Mouse (Mus musculus) ES-Bruce4 (cell line): ENCODE results near the gene Mak. TPM values are rescaled to one million over a fixed set of nuclear protein-coding genes. Genes with fewer than 3 reads are reported as not detected.
A peak's percentile ranks its signal among the peaks of the same experiment; 100 is the strongest.

Experiments
- H3K27ac ChIP-seq: 2 replicates; pipeline ENCODE4 v1.5.1; 2012; ENCODE audit warnings: low read length, inconsistent platforms; ENCODE audit not compliant: insufficient read depth
- H3K27me3 ChIP-seq: 2 replicates; pipeline ENCODE4 v1.6.1; 2012; ENCODE audit warnings: mild to moderate bottlenecking, low read length, inconsistent platforms; ENCODE audit not compliant: control insufficient read depth, poor library complexity, insufficient read depth, severe bottlenecking
- H3K36me3 ChIP-seq: 2 replicates; pipeline ENCODE4 v1.6.1; 2012; ENCODE audit warnings: inconsistent platforms, mild to moderate bottlenecking, low read length, moderate library complexity; ENCODE audit not compliant: control insufficient read depth, poor library complexity, insufficient read depth, severe bottlenecking
- H3K4me1 ChIP-seq: one replicate; pipeline ENCODE4 v1.8.1; 2011; ENCODE audit warnings: low read length; ENCODE audit not compliant: control insufficient read depth, insufficient read depth
- H3K4me3 ChIP-seq: 2 replicates; pipeline ENCODE4 v1.5.1; 2011; ENCODE audit warnings: low read depth, mild to moderate bottlenecking, low read length
- H3K9ac ChIP-seq: 2 replicates; pipeline ENCODE4 v1.6.1; 2012; ENCODE audit warnings: low read depth, mild to moderate bottlenecking, inconsistent platforms; ENCODE audit not compliant: poor library complexity, severe bottlenecking
- H3K9me3 ChIP-seq: replicated peaks from 2 replicates; pipeline ENCODE4 v1.6.1; 2012; ENCODE audit warnings: mild to moderate bottlenecking, low read length, inconsistent platforms; ENCODE audit not compliant: control insufficient read depth, poor library complexity, insufficient read depth, severe bottlenecking
- CTCF ChIP-seq: IDR thresholded peaks from one replicate; pipeline ENCODE4 v1.8.1; 2011; ENCODE audit warnings: low read depth, low read length
- EP300 ChIP-seq: IDR thresholded peaks from 2 replicates; pipeline ENCODE4 v1.6.1; 2011; ENCODE audit warnings: low read depth, low read length; ENCODE audit not compliant: insufficient read depth
- POLR2A ChIP-seq: IDR thresholded peaks from one replicate; pipeline ENCODE4 v1.8.1; 2011; ENCODE audit warnings: low read length; ENCODE audit not compliant: insufficient read depth
- polyA plus RNA-seq: library from polyadenylated mRNA; stranded (reverse); fragments of >200 nt; gene quantifications from 2 replicates; pipeline ENCODE4 v1.2.4, GENCODE M21; 2011; ENCODE audit warnings: low read depth; ENCODE audit not compliant: missing spikeins, insufficient read depth, insufficient read length

Mak gene
- polyA plus RNA-seq, 1 experiment, result 3.5 TPM

- Histone ChIP-seq H3K4me1 (no peaks in the 10 kb centered on the region), H3K27me3 (no peaks in the 10 kb centered on the region), H3K27ac (no peak overlapping the region), H3K36me3 (no peaks in the 10 kb centered on the region), H3K9ac (no peak overlapping the region), H3K9me3 (no peaks in the 10 kb centered on the region), H3K4me3 (no peak overlapping the region)
- TF ChIP-seq CTCF, result no peak
- TF ChIP-seq POLR2A, result no peak
- TF ChIP-seq EP300, result no peak
Observed at GRCm38 (mm10) chr13:41094160-41094559, 14.7 kb upstream of the Mak start.

DNA sequence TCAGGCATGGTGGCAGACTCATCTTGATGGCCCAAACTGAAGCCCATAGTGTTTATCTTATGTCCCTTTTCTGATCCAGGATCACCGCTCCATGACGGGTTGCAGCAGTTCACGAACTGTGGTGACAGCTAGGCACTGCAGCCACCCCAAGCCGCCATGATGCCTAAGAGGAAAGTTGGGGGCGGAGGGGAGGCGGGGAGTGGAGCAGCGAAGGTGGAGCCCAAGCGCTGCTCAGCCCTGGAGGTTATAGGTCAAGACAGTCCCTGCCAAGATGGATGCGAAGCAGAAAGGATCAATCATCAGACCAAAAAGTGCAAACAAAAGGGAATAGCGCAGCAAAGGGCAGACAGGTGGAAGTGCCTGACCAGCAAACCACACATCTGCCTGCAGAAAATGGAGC is 11.8 kb upstream of the Mak start:
- Histone ChIP-seq H3K4me3 (peak overlapping the region; percentile 24), H3K27me3 (no peaks in the 10 kb centered on the region), H3K36me3 (no peaks in the 10 kb centered on the region), H3K27ac (no peak overlapping the region), H3K4me1 (no peaks in the 10 kb centered on the region), H3K9ac (no peak overlapping the region), H3K9me3 (no peaks in the 10 kb centered on the region)
- no peak for TF ChIP-seq POLR2A
- no peak for TF ChIP-seq EP300
- TF ChIP-seq CTCF, result no peak

- Histone ChIP-seq H3K9ac (no peak overlapping the region), H3K4me1 (no peaks in the 10 kb centered on the region), H3K4me3 (no peak overlapping the region), H3K27me3 (no peaks in the 10 kb centered on the region), H3K27ac (no peak overlapping the region), H3K9me3 (no peaks in the 10 kb centered on the region), H3K36me3 (no peaks in the 10 kb centered on the region)
- no peak for TF ChIP-seq POLR2A
- no peak for TF ChIP-seq CTCF
- no peak for TF ChIP-seq EP300
Observed at GRCm38 (mm10) chr13:41088746-41089145, 9.2 kb upstream of the Mak start.

GRCm38 (mm10) chr13:41085140-41085539 is 5.6 kb upstream of the Mak start:
- no peak overlapping the region for H3K27ac ChIP-seq
- H3K4me3 ChIP-seq, result no peak overlapping the region
- no peaks in the 10 kb centered on the region for H3K9me3 ChIP-seq
- no peaks in the 10 kb centered on the region for H3K36me3 ChIP-seq
- H3K4me1 ChIP-seq, result no peaks in the 10 kb centered on the region
- no peak for TF ChIP-seq CTCF
- TF ChIP-seq EP300, result no peak
- TF ChIP-seq POLR2A, result no peak
- no peak overlapping the region for H3K9ac ChIP-seq
- no peaks in the 10 kb centered on the region for H3K27me3 ChIP-seq

DNA sequence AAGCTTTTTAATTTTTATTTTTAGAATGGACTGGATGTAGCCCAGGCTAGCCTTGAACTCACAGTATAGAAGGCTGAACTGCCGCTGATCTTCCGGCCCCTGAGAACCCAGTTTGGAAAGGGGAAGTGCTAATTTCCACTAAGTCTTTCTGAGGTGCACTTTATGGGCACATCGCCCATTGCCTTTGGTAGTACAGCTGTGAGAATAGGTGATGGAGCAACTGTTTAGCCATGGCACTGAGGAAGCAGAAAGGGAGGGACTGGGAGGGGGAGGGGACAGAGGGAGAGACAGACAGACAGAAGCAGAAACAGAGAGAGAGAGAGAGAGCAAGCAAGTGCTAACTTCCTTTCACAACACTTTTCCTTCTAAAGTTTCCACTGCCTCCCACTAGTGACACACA is 5.0 kb upstream of the Mak start:
- Histone ChIP-seq H3K27me3 (no peaks in the 10 kb centered on the region), H3K4me3 (no peak overlapping the region), H3K36me3 (no peaks in the 10 kb centered on the region), H3K27ac (no peak overlapping the region), H3K9me3 (no peaks in the 10 kb centered on the region), H3K4me1 (no peaks in the 10 kb centered on the region), H3K9ac (no peak overlapping the region)
- TF ChIP-seq EP300 (no peak), CTCF (no peak), POLR2A (no peak)

DNA sequence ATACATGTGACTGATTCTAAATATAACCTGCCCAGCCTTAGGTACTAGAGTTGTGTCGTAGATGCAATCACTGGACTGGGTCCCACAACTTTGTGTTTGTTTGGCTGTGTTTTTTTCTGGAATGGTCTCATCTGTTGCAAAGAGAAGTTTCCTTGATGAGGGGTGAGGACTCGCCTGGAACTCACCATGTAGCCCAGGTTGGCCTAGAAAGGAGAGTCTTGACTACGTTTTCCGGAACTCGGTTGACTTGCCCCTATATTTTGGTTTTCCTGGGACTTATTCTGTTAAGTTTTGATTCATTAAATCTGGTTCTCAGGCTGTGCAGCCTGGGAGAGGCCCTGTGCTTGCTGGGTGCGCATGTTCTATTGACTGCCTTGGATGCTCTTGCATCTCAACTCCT is 1.2 kb upstream of the Mak start:
- no peak overlapping the region for H3K27ac ChIP-seq

More for the DNA sequence above, 1.2 kb upstream of the Mak start:
- TF ChIP-seq POLR2A (no peak), EP300 (no peak), CTCF (no peak)
- Histone ChIP-seq H3K9me3 (no peaks in the 10 kb centered on the region), H3K9ac (no peak overlapping the region), H3K4me3 (no peak overlapping the region), H3K4me1 (no peaks in the 10 kb centered on the region), H3K36me3 (no peaks in the 10 kb centered on the region), H3K27me3 (no peaks in the 10 kb centered on the region)
